Comparison of ENCODE assay signal across 29 mouse cellular contexts in genomic region chr5:109166851-109167250, GRCm38 (mm10). TPM values are rescaled to one million over a fixed set of nuclear protein-coding genes. Genes with fewer than 3 reads are reported as not detected.
DNase-seq lines count a peak whose midpoint lies in the region; TF ChIP-seq lines count a peak whose summit lies in the region.
"Not testable (repeated sequence)": the region's sequence is repeated elsewhere in the genome, so short reads cannot be mapped to it uniquely, and the experiment has no call there.
"Had no signal": no experiment of that assay in that cellular context is flagged by ENCODE, and none has a peak within 500 bp of the region (broad histone marks: within the 10 kb centered on the region; RNA-seq: fewer than 3 reads in every experiment).

No protein-coding gene starts in this region.

- H3K36me3 ChIP-seq in kidney, adult 2 months (ENCODE audit: control insufficient read depth, insufficient read depth, low read length) = not testable (repeated sequence)

- H3K4me3 ChIP-seq in kidney, adult 2 months (ENCODE audit: insufficient read depth, low read depth, low read length) = not testable (repeated sequence)

- 84% methylated on average over 4 of the region's 4 CpGs for WGBS in kidney, adult 2 months

- DNase-seq in 3T3-L1 (ENCODE audit: low read depth, low spot score) (peak; percentile 75), MEL-GATA-1-ER (ENCODE audit: extremely low read depth, low read depth) (peak; percentile 28), adipocyte (ENCODE audit: low spot score) (peak; percentile 62)
- peak; percentile 5 for DNase-seq in adrenal gland, postnatal 14 days
- DNase-seq in heart, adult 8-10 months (ENCODE audit: low spot score) = peak; percentile 8
- peak; percentile 8 for DNase-seq in kidney, adult 2 months
- peak; percentile 10 for DNase-seq in lung, postnatal 36 days

- not testable (repeated sequence) for H3K27ac ChIP-seq in kidney, adult 2 months (ENCODE audit: insufficient read depth, low read depth, low read length)

- not testable (repeated sequence) for H3K27me3 ChIP-seq in kidney, adult 2 months (replicated peaks; ENCODE audit: control insufficient read depth, insufficient read depth, low read length)

- TF ChIP-seq POLR2A in kidney, adult 2 months (IDR thresholded peaks at IDR 0.05; ENCODE audit: low read depth, low read length) = not testable (repeated sequence)

- not testable (repeated sequence) for H3K4me1 ChIP-seq in kidney, adult 2 months (ENCODE audit: control insufficient read depth, insufficient read depth, low read length)

- not testable (repeated sequence) for TF ChIP-seq CTCF in kidney, adult 2 months (conservative IDR thresholded peaks at IDR 0.05; ENCODE audit: insufficient read depth, insufficient read length, low read depth, low read length)

RNA-seq across cellular contexts. Expression of gene Vmn2r13, which starts 25.1 kb away (rescaled TPM):
- 0.07 and 0.08 TPM in 2 replicates for total RNA-seq in adrenal gland, postnatal 14 days (2021)
- total RNA-seq in heart, adult 8-10 months (2022) = not detected
- polyA plus RNA-seq in kidney, adult 2 months (2012; rRNA removed) = not detected in 2 replicates
- total RNA-seq: common myeloid progenitor, adult 5-6 weeks; forebrain, postnatal 0 days; gastrocnemius, adult 2 months; gastrocnemius, postnatal 14 days; gastrocnemius, postnatal 4 days; heart, postnatal 36 days had no signal
- polyA plus RNA-seq: activated CD4-positive, CD25-positive, alpha-beta regulatory T cell, adult 4 months; CD4-positive, CD25-positive, alpha-beta regulatory T cell, adult 4 months; embryonic facial prominence, embryonic 12.5 days; embryonic facial prominence, embryonic 15.5 days; forebrain, embryonic 11.5 days; forebrain, embryonic 14.5 days; forebrain, postnatal 0 days; frontal cortex, adult 2 months; heart, embryonic 11.5 days; heart, embryonic 14.5 days; heart, postnatal 0 days; hindbrain, embryonic 10.5 days; hindbrain, embryonic 13.5 days; hindbrain, embryonic 16.5 days; intestine, embryonic 15.5 days had no signal

RNA-seq across cellular contexts. Expression of gene Vmn2r14, which starts 57.7 kb away (rescaled TPM):
- total RNA-seq in adrenal gland, postnatal 14 days (2021) = not detected in 2 replicates
- total RNA-seq in heart, adult 8-10 months (2022) = not detected
- not detected in 2 replicates for polyA plus RNA-seq in kidney, adult 2 months (2012; rRNA removed)
- total RNA-seq: adrenal gland, adult 8-10 months; common myeloid progenitor, adult 5-6 weeks; forebrain, postnatal 0 days; gastrocnemius, adult 2 months; gastrocnemius, postnatal 14 days; gastrocnemius, postnatal 4 days; heart, postnatal 36 days had no signal
- polyA plus RNA-seq: activated CD4-positive, CD25-positive, alpha-beta regulatory T cell, adult 4 months; C2C12; CD4-positive, CD25-positive, alpha-beta regulatory T cell, adult 4 months; embryonic facial prominence, embryonic 12.5 days; embryonic facial prominence, embryonic 15.5 days; forebrain, embryonic 11.5 days; forebrain, embryonic 14.5 days; forebrain, postnatal 0 days; frontal cortex, adult 2 months; heart, embryonic 11.5 days; heart, embryonic 14.5 days; heart, postnatal 0 days; hindbrain, embryonic 10.5 days; hindbrain, embryonic 13.5 days; hindbrain, embryonic 16.5 days; intestine, embryonic 15.5 days had no signal

Comparison
In these comparisons a context has a peak if more than half of its experiments do, and no peak if none do; other contexts are left out.
1. DNase-seq: peak in every context shown above with its lines; median percentile 75 in 3T3-L1; 62 in adipocyte; 28 in MEL-GATA-1-ER; 10 in lung, postnatal 36 days; 8 in heart, adult 8-10 months; 8 in kidney, adult 2 months; 5 in adrenal gland, postnatal 14 days.